ENCODE assay signal across 9 mouse cellular contexts in the genomic region with DNA sequence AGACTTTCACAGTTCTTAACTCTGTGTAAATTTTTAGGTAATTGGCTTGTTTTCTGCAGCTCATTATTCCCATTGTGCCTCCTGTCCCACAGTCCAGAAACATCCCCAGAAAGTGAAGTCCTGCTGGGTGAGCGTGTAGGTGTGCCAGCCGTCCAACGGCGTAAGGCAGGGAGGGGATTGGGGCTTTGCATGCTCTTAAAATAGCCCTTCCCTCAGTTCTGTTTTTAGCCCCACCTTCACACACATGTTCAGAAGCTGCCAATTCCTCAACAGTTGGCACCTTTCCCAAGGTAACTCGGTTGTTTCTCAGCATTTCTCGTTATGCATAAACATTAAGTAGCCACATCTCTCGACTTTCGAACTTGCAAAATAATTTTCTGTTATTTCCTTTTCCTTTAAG. TPM values are rescaled to one million over a fixed set of nuclear protein-coding genes. Genes with fewer than 3 reads are reported as not detected.
DNase-seq lines count a peak whose midpoint lies in the region; ATAC-seq and TF ChIP-seq lines count a peak whose summit lies in the region.
"Had no signal": no experiment of that assay in that cellular context is flagged by ENCODE, and none has a peak within 500 bp of the region (broad histone marks: within the 10 kb centered on the region; RNA-seq: fewer than 3 reads in every experiment).

No protein-coding gene starts in this region.

- H3K4me2 ChIP-seq in forebrain, embryonic 12.5 days: no peak overlapping the region
- H3K4me2 ChIP-seq in forebrain, postnatal 0 days (ENCODE audit: low read depth): no peak overlapping the region
- H3K4me2 ChIP-seq in forebrain, embryonic 14.5 days (ENCODE audit: low read length): 0 out of 2 replicates have a peak overlapping the region, but pooled peaks have one; percentile 12
- H3K4me2 ChIP-seq in midbrain, embryonic 13.5 days (replicated peaks): no peak overlapping the region
- no peak overlapping the region for H3K4me2 ChIP-seq in midbrain, embryonic 14.5 days (ENCODE audit: low read length)

- no peaks in the 10 kb centered on the region; the same call in 1 of the 2 replicates for H3K4me1 ChIP-seq in forebrain, embryonic 12.5 days
- H3K4me1 ChIP-seq in forebrain, postnatal 0 days (ENCODE audit: insufficient read depth): no peaks in the 10 kb centered on the region
- H3K4me1 ChIP-seq in forebrain, embryonic 14.5 days (ENCODE audit: control insufficient read depth, insufficient read depth, low read length): 0 out of 2 replicates have a peak, but pooled peaks cover 4% of the 10 kb centered on the region
- no peaks in the 10 kb centered on the region for H3K4me1 ChIP-seq in midbrain, embryonic 13.5 days (replicated peaks)
- H3K4me1 ChIP-seq in midbrain, embryonic 14.5 days (ENCODE audit: control insufficient read depth, insufficient read depth, low read length): no peaks in the 10 kb centered on the region

- H3K9ac ChIP-seq in forebrain, embryonic 12.5 days: no peak overlapping the region
- H3K9ac ChIP-seq in forebrain, postnatal 0 days: no peak overlapping the region
- H3K9ac ChIP-seq in forebrain, embryonic 14.5 days (ENCODE audit: low read length): no peak overlapping the region
- no peak overlapping the region for H3K9ac ChIP-seq in midbrain, embryonic 13.5 days (replicated peaks)
- no peak overlapping the region for H3K9ac ChIP-seq in midbrain, embryonic 14.5 days (replicated peaks; ENCODE audit: low read length)

- no peaks in the 10 kb centered on the region for H3K9me3 ChIP-seq in forebrain, embryonic 12.5 days
- H3K9me3 ChIP-seq in forebrain, postnatal 0 days (ENCODE audit: low read length): no peaks in the 10 kb centered on the region
- no peaks in the 10 kb centered on the region for H3K9me3 ChIP-seq in forebrain, embryonic 14.5 days (replicated peaks; ENCODE audit: control insufficient read depth, low read length)
- H3K9me3 ChIP-seq in midbrain, embryonic 13.5 days: no peaks in the 10 kb centered on the region
- H3K9me3 ChIP-seq in midbrain, embryonic 14.5 days (ENCODE audit: control insufficient read depth, low read length): no peaks in the 10 kb centered on the region

- no peak for TF ChIP-seq CTCF in forebrain, postnatal 0 days (IDR thresholded peaks at IDR 0.05; ENCODE audit: low read depth)
- no peak for TF ChIP-seq CTCF in left cerebral cortex, adult 2 months (IDR thresholded peaks at IDR 0.05)

- WGBS in forebrain, embryonic 12.5 days: 54% methylated on average over 8 of the region's 8 CpGs
- WGBS in forebrain, postnatal 0 days: 39% methylated on average over 8 of the region's 8 CpGs
- 31% methylated on average over 8 of the region's 8 CpGs for WGBS in forebrain, embryonic 14.5 days
- 79% methylated on average over 8 of the region's 8 CpGs for WGBS in midbrain, embryonic 13.5 days
- WGBS in midbrain, embryonic 14.5 days: 79% methylated on average over 8 of the region's 8 CpGs

- H3K4me3 ChIP-seq in forebrain, embryonic 12.5 days (replicated peaks): no peak overlapping the region
- H3K4me3 ChIP-seq in forebrain, postnatal 0 days (ENCODE audit: low read depth, low read length): no peak overlapping the region
- no peak overlapping the region for H3K4me3 ChIP-seq in forebrain, embryonic 14.5 days (ENCODE audit: low read depth, low read length)
- no peak overlapping the region for H3K4me3 ChIP-seq in left cerebral cortex, adult 2 months
- H3K4me3 ChIP-seq in midbrain, embryonic 13.5 days (replicated peaks): no peak overlapping the region
- no peak overlapping the region for H3K4me3 ChIP-seq in midbrain, embryonic 14.5 days (replicated peaks; ENCODE audit: low read depth, low read length)

- intact Hi-C loops in left cerebral cortex, adult 2 months (cut with DNase I): loop anchor here (2.0 to 5.0 kb wide), 3 partner anchors 61 to 501 kb away; a partner anchor contains a TSS

- peak; percentile 53; the same call in 1 of the 2 replicates for ATAC-seq in forebrain, embryonic 12.5 days (ENCODE audit: low FRiP score)
- ATAC-seq in forebrain, postnatal 0 days: no peak
- peak; percentile 65; the same call in 1 of the 2 replicates for ATAC-seq in forebrain, embryonic 14.5 days
- ATAC-seq in midbrain, embryonic 13.5 days: no peak
- ATAC-seq in midbrain, embryonic 14.5 days (ENCODE audit: low FRiP score, low TSS enrichment): no peak

- no peaks in the 10 kb centered on the region for H3K36me3 ChIP-seq in forebrain, embryonic 12.5 days (replicated peaks)
- no peaks in the 10 kb centered on the region for H3K36me3 ChIP-seq in forebrain, postnatal 0 days (ENCODE audit: insufficient read depth)
- H3K36me3 ChIP-seq in forebrain, embryonic 14.5 days (ENCODE audit: control insufficient read depth, insufficient read depth, low read length): no peaks in the 10 kb centered on the region
- no peaks in the 10 kb centered on the region for H3K36me3 ChIP-seq in midbrain, embryonic 13.5 days
- H3K36me3 ChIP-seq in midbrain, embryonic 14.5 days (ENCODE audit: control insufficient read depth, insufficient read depth, low read length): no peaks in the 10 kb centered on the region

- H3K27me3 ChIP-seq in forebrain, embryonic 12.5 days: no peaks in the 10 kb centered on the region
- no peaks in the 10 kb centered on the region for H3K27me3 ChIP-seq in forebrain, postnatal 0 days (ENCODE audit: insufficient read depth, low read length)
- H3K27me3 ChIP-seq in forebrain, embryonic 14.5 days (replicated peaks; ENCODE audit: control insufficient read depth, insufficient read depth, low read length): no peaks in the 10 kb centered on the region
- H3K27me3 ChIP-seq in midbrain, embryonic 13.5 days: no peaks in the 10 kb centered on the region
- no peaks in the 10 kb centered on the region for H3K27me3 ChIP-seq in midbrain, embryonic 14.5 days (ENCODE audit: control insufficient read depth, insufficient read depth, low read length)

- no peak overlapping the region for H3K27ac ChIP-seq in forebrain, embryonic 12.5 days
- no peak overlapping the region for H3K27ac ChIP-seq in forebrain, postnatal 0 days (ENCODE audit: low read depth, low read length)
- no peak overlapping the region for H3K27ac ChIP-seq in forebrain, embryonic 14.5 days (ENCODE audit: low read depth, low read length)
- H3K27ac ChIP-seq in left cerebral cortex, adult 2 months: peak overlapping the region; percentile 66
- H3K27ac ChIP-seq in midbrain, embryonic 13.5 days: no peak overlapping the region
- no peak overlapping the region for H3K27ac ChIP-seq in midbrain, embryonic 14.5 days (replicated peaks; ENCODE audit: low read depth, low read length)

- no peak for DNase-seq in forebrain, postnatal 0 days
- DNase-seq in Muller cell, postnatal 12 days (ENCODE audit: inconsistent ontology term): peak; percentile 12
- peak; percentile 45 for DNase-seq in forebrain, embryonic 14.5 days (ENCODE audit: low spot score)
- DNase-seq in left cerebral cortex, adult 2 months (ENCODE audit: extremely low spot score in 1 of 2, low spot score in 2 of 2): peak; percentile 24 to 43
- DNase-seq in midbrain, embryonic 14.5 days: no peak
- no peak for DNase-seq in liver
- DNase-seq: kidney, adult 8-10 months had no signal

RNA-seq across cellular contexts. Expression of a gene that starts 17.6 kb away (rescaled TPM):
- polyA plus RNA-seq in forebrain, embryonic 12.5 days (2016; fragmentation: Nextera tagmentation; extraction: Ambion mirVana): 8.6 TPM in 2 replicates
- 0.85 and 1.5 TPM in 2 replicates for total RNA-seq in forebrain, postnatal 0 days (2014; rRNA removed)
- 2.2 and 4.2 TPM in 2 replicates for polyA plus RNA-seq in forebrain, postnatal 0 days (2015; fragmentation: Nextera tagmentation; extraction: Ambion mirVana)
- 7.1 and 8.4 TPM in 2 replicates for polyA plus RNA-seq in forebrain, embryonic 14.5 days (2014; fragmentation: Nextera tagmentation; extraction: Ambion mirVana)
- total RNA-seq in left cerebral cortex, adult 2 months (2021): 10 to 100 TPM; 12.7 to 22.3 TPM
- polyA plus RNA-seq in midbrain, embryonic 13.5 days (2015; fragmentation: Nextera tagmentation; extraction: Ambion mirVana): 3.2 and 3.7 TPM in 2 replicates
- polyA plus RNA-seq in midbrain, embryonic 14.5 days (2014; fragmentation: Nextera tagmentation; extraction: Ambion mirVana): 4.0 and 4.3 TPM in 2 replicates

RNA-seq across cellular contexts. Expression of a gene that starts 35.6 kb away (rescaled TPM):
- 1.5 and 1.9 TPM in 2 replicates for polyA plus RNA-seq in forebrain, embryonic 12.5 days (2016; fragmentation: Nextera tagmentation; extraction: Ambion mirVana)
- total RNA-seq in forebrain, postnatal 0 days (2014; rRNA removed): 1.5 and 2.9 TPM in 2 replicates
- polyA plus RNA-seq in forebrain, postnatal 0 days (2015; fragmentation: Nextera tagmentation; extraction: Ambion mirVana): 1.4 and 1.7 TPM in 2 replicates
- polyA plus RNA-seq in forebrain, embryonic 14.5 days (2014; fragmentation: Nextera tagmentation; extraction: Ambion mirVana): 1.1 and 1.3 TPM in 2 replicates
- total RNA-seq in left cerebral cortex, adult 2 months (2021): 1 to 10 TPM; 2.6 TPM
- 0.67 and 1.5 TPM in 2 replicates for polyA plus RNA-seq in midbrain, embryonic 13.5 days (2015; fragmentation: Nextera tagmentation; extraction: Ambion mirVana)
- 0.61 and 2.1 TPM in 2 replicates for polyA plus RNA-seq in midbrain, embryonic 14.5 days (2014; fragmentation: Nextera tagmentation; extraction: Ambion mirVana)

Comparison
In these comparisons a context has a peak if more than half of its experiments do, and no peak if none do; other contexts are left out.
1. ATAC-seq: peak in forebrain, embryonic 12.5 days (single experiment) and forebrain, embryonic 14.5 days (single experiment); none in forebrain, postnatal 0 days (single experiment), midbrain, embryonic 13.5 days (single experiment) and midbrain, embryonic 14.5 days (single experiment).
2. DNase-seq: peak in Muller cell, postnatal 12 days (single experiment), forebrain, embryonic 14.5 days (single experiment) and left cerebral cortex, adult 2 months (2 of 2); none in forebrain, postnatal 0 days (single experiment), midbrain, embryonic 14.5 days (single experiment) and liver (single experiment).